Mouse (Mus musculus): Measurements from ENCODE around the gene Vmn2r84. TPM values are rescaled to one million over a fixed set of nuclear protein-coding genes. Genes with fewer than 3 reads are reported as not detected.
"Not testable (repeated sequence)": the region's sequence is repeated elsewhere in the genome, so short reads cannot be mapped to it uniquely, and the experiment has no call there.

The Vmn2r84 gene
- total and polyA plus RNA-seq, 3 experiments = 0.26 TPM; not detected in 2

DNA sequence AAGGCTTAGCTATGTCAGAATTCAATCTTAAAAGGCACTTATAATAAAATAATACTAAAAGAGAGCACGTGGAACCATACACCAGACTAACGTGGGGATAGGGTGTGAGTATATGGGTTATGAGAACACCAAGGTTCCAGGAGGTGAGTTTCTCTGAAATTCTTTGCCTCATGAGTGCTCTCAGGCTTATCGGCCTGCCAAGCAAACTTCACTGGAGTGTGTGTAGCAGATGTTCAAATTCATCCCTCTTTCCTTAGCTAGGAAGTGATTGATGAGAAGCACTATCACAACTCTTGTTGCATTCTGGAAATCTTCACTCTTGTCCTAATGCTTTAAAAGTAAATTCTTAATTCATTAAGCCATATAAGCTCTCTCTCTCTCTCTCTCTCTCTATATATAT is 26.3 kb upstream of the Vmn2r84 start:
- no peak for DNase-seq (ENCODE audit: extremely low read depth)
- no peak overlapping the region for H3K4me2 ChIP-seq (ENCODE audit: insufficient read depth, low read depth, poor library complexity, severe bottlenecking)
- in situ Hi-C loops (cut with MboI; ENCODE audit: low pct_ligation_motif_present, low pct_unique_long_range_greater_than_20kb, low sequenced_read_pairs) = no loop called here
- no peaks in the 10 kb centered on the region for H3K4me1 ChIP-seq (ENCODE audit: control insufficient read depth in 1 of 2, insufficient read depth in 2 of 2)
- H3K27me3 ChIP-seq (replicated peaks) = no peaks in the 10 kb centered on the region
- H3K36me3 ChIP-seq (replicated peaks in 1 of 2; ENCODE audit: control insufficient read depth in 1 of 2, insufficient read depth in 1 of 2, low read length in 1 of 2) = no peaks in the 10 kb centered on the region
- no peak overlapping the region for H3K27ac ChIP-seq (ENCODE audit: insufficient read depth, low read depth)
- H3K9ac ChIP-seq (ENCODE audit: insufficient read depth, low read depth) = no peak overlapping the region
- TF ChIP-seq ZKSCAN1 (IDR thresholded peaks at IDR 0.05; ENCODE audit: borderline replicate concordance, low read depth, low read length) (no peak), ZNF384 (IDR thresholded peaks at IDR 0.05; ENCODE audit: low read depth, low read length) (no peak), ZC3H11A (IDR thresholded peaks at IDR 0.05; ENCODE audit: low read depth, low read length) (no peak), JUND (conservative IDR thresholded peaks at IDR 0.05; ENCODE audit: low read depth, low read length) (no peak), HCFC1 (IDR thresholded peaks at IDR 0.05; ENCODE audit: low read depth, low read length) (no peak), PAX5 (IDR thresholded peaks at IDR 0.05; ENCODE audit: low read length) (no peak), CHD2 (IDR thresholded peaks at IDR 0.05; ENCODE audit: low read length) (no peak), MYC (IDR thresholded peaks at IDR 0.05; ENCODE audit: low read depth, low read length) (no peak), EP300 (IDR thresholded peaks at IDR 0.05; ENCODE audit: low read length) (no peak), NRF1 (IDR thresholded peaks at IDR 0.05; ENCODE audit: low read depth, low read length) (no peak), SMC3 (IDR thresholded peaks at IDR 0.05; ENCODE audit: low read depth, low read length) (no peak), MAZ (IDR thresholded peaks at IDR 0.05; ENCODE audit: low read depth, low read length) (no peak), MXI1 (IDR thresholded peaks at IDR 0.05; ENCODE audit: low read depth, low read length) (no peak), SIN3A (IDR thresholded peaks at IDR 0.05; ENCODE audit: low read length) (no peak), MAFK (IDR thresholded peaks at IDR 0.05; ENCODE audit: insufficient replicate concordance, low read length) (no peak), USF1 (IDR thresholded peaks at IDR 0.05; ENCODE audit: low read depth, low read length) (no peak), KAT2A (IDR thresholded peaks at IDR 0.05; ENCODE audit: insufficient replicate concordance, low read length) (no peak)
- no peaks in the 10 kb centered on the region for H3K9me3 ChIP-seq (replicated peaks; ENCODE audit: low read length)
- dilution Hi-C loops (cut with MboI; ENCODE audit: extremely low pct_ligation_motif_present, extremely low pct_unique_long_range_greater_than_20kb, low sequenced_read_pairs) = no loop called here
- no peak overlapping the region for H3K4me3 ChIP-seq (replicated peaks in 1 of 3; ENCODE audit: low read depth in 2 of 3, low read length in 2 of 3, poor library complexity in 1 of 3)
- H3K79me2 ChIP-seq (replicated peaks; ENCODE audit: control insufficient read depth, extremely low read depth, insufficient read depth, poor library complexity, severe bottlenecking) = no peaks in the 10 kb centered on the region

DNA sequence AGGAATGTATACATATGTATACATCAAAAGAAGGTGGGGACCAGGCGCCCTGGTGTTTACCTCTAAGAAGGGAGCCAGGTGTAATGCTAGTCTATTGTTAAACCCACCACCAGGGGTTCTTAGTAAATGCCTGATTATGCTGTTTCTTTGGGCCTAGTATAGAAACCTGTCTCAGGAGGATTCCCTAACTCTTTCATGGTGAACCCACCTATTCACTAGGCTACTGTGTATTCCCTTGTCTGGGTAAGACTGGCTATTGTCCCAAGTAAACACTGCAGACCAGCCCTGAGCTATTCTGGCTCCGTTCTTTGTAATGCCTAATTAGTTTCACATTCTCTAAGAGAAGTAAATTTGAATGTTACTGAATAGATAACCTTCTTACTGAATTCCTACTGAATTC is 25.8 kb upstream of the Vmn2r84 start:
- H3K4me2 ChIP-seq (ENCODE audit: insufficient read depth, low read depth, poor library complexity, severe bottlenecking); H3K9ac ChIP-seq (ENCODE audit: insufficient read depth, low read depth); H3K27me3 ChIP-seq (replicated peaks); H3K4me1 ChIP-seq (ENCODE audit: control insufficient read depth in 1 of 2, insufficient read depth in 2 of 2); H3K9me3 ChIP-seq (replicated peaks; ENCODE audit: low read length); H3K4me3 ChIP-seq (replicated peaks in 1 of 3; ENCODE audit: low read depth in 2 of 3, low read length in 2 of 3, poor library complexity in 1 of 3); DNase-seq (ENCODE audit: extremely low read depth); H3K36me3 ChIP-seq (replicated peaks in 1 of 2; ENCODE audit: control insufficient read depth in 1 of 2, insufficient read depth in 1 of 2, low read length in 1 of 2); H3K79me2 ChIP-seq (replicated peaks; ENCODE audit: control insufficient read depth, extremely low read depth, insufficient read depth, poor library complexity, severe bottlenecking); dilution Hi-C loops (cut with MboI; ENCODE audit: extremely low pct_ligation_motif_present, extremely low pct_unique_long_range_greater_than_20kb, low sequenced_read_pairs); H3K27ac ChIP-seq (ENCODE audit: insufficient read depth, low read depth); in situ Hi-C loops (cut with MboI; ENCODE audit: low pct_ligation_motif_present, low pct_unique_long_range_greater_than_20kb, low sequenced_read_pairs): not testable (repeated sequence)

DNA sequence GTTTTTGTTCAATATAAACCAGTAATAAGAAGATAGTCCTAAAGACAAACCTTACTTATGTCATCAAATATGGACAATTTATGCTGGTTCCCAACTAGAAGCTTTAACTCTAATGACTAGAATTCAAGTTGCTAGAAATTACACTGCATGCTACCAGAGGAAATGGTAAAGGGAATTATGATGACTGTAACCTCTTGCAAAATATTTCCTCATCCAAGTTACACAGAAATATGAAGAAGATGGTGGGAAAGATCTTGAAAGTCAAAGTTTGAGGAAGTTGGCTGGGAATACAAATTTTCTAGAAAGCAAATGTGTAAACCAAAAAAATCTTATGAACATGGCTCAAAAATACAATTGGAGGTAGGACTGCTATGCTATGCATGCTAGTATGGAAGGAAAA is 22.2 kb upstream of the Vmn2r84 start:
- H3K27ac ChIP-seq (ENCODE audit: insufficient read depth, low read depth); H3K9ac ChIP-seq (ENCODE audit: insufficient read depth, low read depth); H3K4me1 ChIP-seq (ENCODE audit: control insufficient read depth in 1 of 2, insufficient read depth in 2 of 2); H3K4me3 ChIP-seq (replicated peaks in 1 of 3; ENCODE audit: low read depth in 2 of 3, low read length in 2 of 3, poor library complexity in 1 of 3); H3K4me2 ChIP-seq (ENCODE audit: insufficient read depth, low read depth, poor library complexity, severe bottlenecking); in situ Hi-C loops (cut with MboI; ENCODE audit: low pct_ligation_motif_present, low pct_unique_long_range_greater_than_20kb, low sequenced_read_pairs); H3K79me2 ChIP-seq (replicated peaks; ENCODE audit: control insufficient read depth, extremely low read depth, insufficient read depth, poor library complexity, severe bottlenecking); H3K36me3 ChIP-seq (replicated peaks in 1 of 2; ENCODE audit: control insufficient read depth in 1 of 2, insufficient read depth in 1 of 2, low read length in 1 of 2); dilution Hi-C loops (cut with MboI; ENCODE audit: extremely low pct_ligation_motif_present, extremely low pct_unique_long_range_greater_than_20kb, low sequenced_read_pairs); DNase-seq (ENCODE audit: extremely low read depth); H3K27me3 ChIP-seq (replicated peaks); H3K9me3 ChIP-seq (replicated peaks; ENCODE audit: low read length): not testable (repeated sequence)

DNA sequence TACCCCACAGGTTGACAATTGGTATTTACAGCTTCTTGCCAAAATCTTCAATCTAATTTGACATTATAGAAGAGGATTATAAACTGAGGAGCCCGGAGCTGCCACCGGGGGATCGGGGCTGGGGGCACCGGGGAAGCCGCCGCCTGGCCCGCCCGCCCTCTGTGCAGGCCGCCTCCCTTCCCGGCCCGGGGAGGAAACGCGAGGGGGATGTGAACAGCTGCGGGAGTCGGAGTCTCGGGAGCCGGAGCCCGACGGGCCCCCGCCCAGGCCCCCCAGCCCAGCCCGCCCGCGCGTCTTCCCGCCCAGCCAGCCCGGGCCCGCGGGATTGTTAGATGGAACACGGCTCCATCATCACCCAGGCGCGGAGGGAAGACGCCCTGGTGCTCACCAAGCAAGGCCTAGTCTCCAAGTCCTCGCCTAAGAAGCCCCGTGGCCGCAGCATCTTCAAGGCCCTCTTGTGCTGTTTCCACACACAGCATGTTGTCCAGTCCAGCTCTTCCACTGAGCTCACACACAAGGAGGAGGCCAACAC is 18.1 kb upstream of the Vmn2r84 start:
- in situ Hi-C loops (cut with MboI; ENCODE audit: low pct_ligation_motif_present, low pct_unique_long_range_greater_than_20kb, low sequenced_read_pairs); DNase-seq (ENCODE audit: extremely low read depth); H3K4me2 ChIP-seq (ENCODE audit: insufficient read depth, low read depth, poor library complexity, severe bottlenecking); H3K4me1 ChIP-seq (ENCODE audit: control insufficient read depth in 1 of 2, insufficient read depth in 2 of 2); H3K4me3 ChIP-seq (replicated peaks in 1 of 3; ENCODE audit: low read depth in 2 of 3, low read length in 2 of 3, poor library complexity in 1 of 3); H3K36me3 ChIP-seq (replicated peaks in 1 of 2; ENCODE audit: control insufficient read depth in 1 of 2, insufficient read depth in 1 of 2, low read length in 1 of 2); H3K27me3 ChIP-seq (replicated peaks); H3K9me3 ChIP-seq (replicated peaks; ENCODE audit: low read length); H3K79me2 ChIP-seq (replicated peaks; ENCODE audit: control insufficient read depth, extremely low read depth, insufficient read depth, poor library complexity, severe bottlenecking); dilution Hi-C loops (cut with MboI; ENCODE audit: extremely low pct_ligation_motif_present, extremely low pct_unique_long_range_greater_than_20kb, low sequenced_read_pairs); H3K9ac ChIP-seq (ENCODE audit: insufficient read depth, low read depth); H3K27ac ChIP-seq (ENCODE audit: insufficient read depth, low read depth): not testable (repeated sequence)
